Mouse (Mus musculus): ENCODE results near the gene Socs7. TPM values are rescaled to one million over a fixed set of nuclear protein-coding genes. Genes with fewer than 3 reads are reported as not detected.

The Socs7 gene
- polyA plus RNA-seq, 2 experiments = 2.6 to 13.7 TPM

- Histone ChIP-seq H3K36me3 (ENCODE audit: control insufficient read depth, insufficient read depth, low read length) (peaks cover 25% of the 10 kb centered on the region), H3K27ac (replicated peaks; ENCODE audit: low read depth, low read length) (no peak overlapping the region), H3K4me1 (ENCODE audit: control insufficient read depth, insufficient read depth, low read length) (peaks cover 7% of the 10 kb centered on the region), H3K4me2 (replicated peaks; ENCODE audit: low read depth, low read length, severe bottlenecking) (no peak overlapping the region), H3K9me3 (ENCODE audit: control insufficient read depth, low read length) (no peaks in the 10 kb centered on the region), H3K27me3 (ENCODE audit: control insufficient read depth, insufficient read depth, low read length) (no peaks in the 10 kb centered on the region), H3K9ac (ENCODE audit: low read depth, low read length, severe bottlenecking) (no peak overlapping the region), H3K4me3 (replicated peaks; ENCODE audit: low read length) (no peak overlapping the region)
- DNase-seq (ENCODE audit: low spot score) = no peak
- WGBS = 59% methylated on average over 7 of the region's 7 CpGs
- TF ChIP-seq POLR2A (IDR thresholded peaks at IDR 0.05; ENCODE audit: borderline replicate concordance, extremely low read depth, insufficient read depth, insufficient read length) = no peak
- ATAC-seq (ENCODE audit: low FRiP score, low read depth) = no peak
Measured at GRCm38 (mm10) chr11:97370329-97371091, 8.2 kb downstream of the Socs7 start.

DNA sequence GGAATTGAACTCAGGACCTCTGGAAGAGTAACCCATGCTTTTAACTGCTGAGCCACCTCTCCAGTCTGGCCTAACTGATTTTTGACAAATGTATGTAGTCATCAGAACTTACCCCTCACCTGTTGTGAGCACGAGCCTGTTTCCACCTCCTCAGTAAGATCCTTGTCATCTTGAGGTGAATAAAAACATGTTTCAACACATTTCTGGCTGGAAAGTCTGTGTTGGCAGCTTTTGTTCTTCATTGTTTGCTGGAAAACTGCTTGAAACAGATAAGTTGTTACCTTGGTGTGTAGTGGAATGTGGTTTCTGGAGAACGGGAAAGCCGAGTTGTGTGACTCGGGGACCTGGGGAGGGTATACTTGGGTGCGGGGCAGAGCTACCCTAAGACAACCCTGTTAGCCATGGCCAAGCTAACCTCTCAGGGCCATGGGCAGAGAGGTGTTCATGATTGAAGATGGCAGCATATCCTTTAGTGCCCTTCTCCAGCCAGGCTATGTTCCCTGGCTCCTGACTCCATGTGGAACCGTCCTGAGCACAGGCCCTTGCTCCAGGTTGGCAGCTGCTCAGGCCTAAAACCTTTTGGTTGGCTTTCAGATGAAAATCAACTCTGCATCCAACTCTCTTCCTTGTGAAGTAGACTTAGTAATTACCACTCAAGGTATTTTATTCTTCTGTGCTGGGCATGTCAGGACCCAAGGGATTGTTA lies 10.0 kb downstream of the Socs7 start:
- 81% methylated on average over 6 of the region's 6 CpGs for WGBS
- peaks cover 4% of the 10 kb centered on the region; the same call in 1 of the 2 replicates for H3K4me1 ChIP-seq (ENCODE audit: control insufficient read depth, insufficient read depth, low read length)
- ATAC-seq (ENCODE audit: low FRiP score, low read depth) (no peak), DNase-seq (ENCODE audit: low spot score) (no peak)
- H3K27me3 ChIP-seq (ENCODE audit: control insufficient read depth, insufficient read depth, low read length) = no peaks in the 10 kb centered on the region
- H3K9me3 ChIP-seq (ENCODE audit: control insufficient read depth, low read length) = no peaks in the 10 kb centered on the region
- H3K27ac ChIP-seq (replicated peaks; ENCODE audit: low read depth, low read length) = no peak overlapping the region; the same call in 1 of the 2 replicates
- no peak for TF ChIP-seq POLR2A (IDR thresholded peaks at IDR 0.05; ENCODE audit: borderline replicate concordance, extremely low read depth, insufficient read depth, insufficient read length)
- peaks cover 35% of the 10 kb centered on the region for H3K36me3 ChIP-seq (ENCODE audit: control insufficient read depth, insufficient read depth, low read length)
- no peak overlapping the region for H3K9ac ChIP-seq (ENCODE audit: low read depth, low read length, severe bottlenecking)
- no peak overlapping the region for H3K4me3 ChIP-seq (replicated peaks; ENCODE audit: low read length)
- no peak overlapping the region for H3K4me2 ChIP-seq (replicated peaks; ENCODE audit: low read depth, low read length, severe bottlenecking)

GRCm38 (mm10) chr11:97373402-97373801 lies 11.1 kb downstream of the Socs7 start:
- H3K4me1 ChIP-seq (ENCODE audit: control insufficient read depth, insufficient read depth, low read length) = peaks cover 4% of the 10 kb centered on the region; the same call in 1 of the 2 replicates
- no peak overlapping the region for H3K4me3 ChIP-seq (replicated peaks; ENCODE audit: low read length)
- TF ChIP-seq POLR2A (IDR thresholded peaks at IDR 0.05; ENCODE audit: borderline replicate concordance, extremely low read depth, insufficient read depth, insufficient read length) = no peak
- 68% methylated on average over 2 of the region's 2 CpGs for WGBS
- peaks cover 45% of the 10 kb centered on the region for H3K36me3 ChIP-seq (ENCODE audit: control insufficient read depth, insufficient read depth, low read length)
- H3K9me3 ChIP-seq (ENCODE audit: control insufficient read depth, low read length) = no peaks in the 10 kb centered on the region
- no peak overlapping the region for H3K27ac ChIP-seq (replicated peaks; ENCODE audit: low read depth, low read length)
- ATAC-seq (ENCODE audit: low FRiP score, low read depth) (no peak), DNase-seq (ENCODE audit: low spot score) (no peak)
- no peak overlapping the region for H3K4me2 ChIP-seq (replicated peaks; ENCODE audit: low read depth, low read length, severe bottlenecking)
- H3K9ac ChIP-seq (ENCODE audit: low read depth, low read length, severe bottlenecking) = no peak overlapping the region
- no peaks in the 10 kb centered on the region for H3K27me3 ChIP-seq (ENCODE audit: control insufficient read depth, insufficient read depth, low read length)

DNA sequence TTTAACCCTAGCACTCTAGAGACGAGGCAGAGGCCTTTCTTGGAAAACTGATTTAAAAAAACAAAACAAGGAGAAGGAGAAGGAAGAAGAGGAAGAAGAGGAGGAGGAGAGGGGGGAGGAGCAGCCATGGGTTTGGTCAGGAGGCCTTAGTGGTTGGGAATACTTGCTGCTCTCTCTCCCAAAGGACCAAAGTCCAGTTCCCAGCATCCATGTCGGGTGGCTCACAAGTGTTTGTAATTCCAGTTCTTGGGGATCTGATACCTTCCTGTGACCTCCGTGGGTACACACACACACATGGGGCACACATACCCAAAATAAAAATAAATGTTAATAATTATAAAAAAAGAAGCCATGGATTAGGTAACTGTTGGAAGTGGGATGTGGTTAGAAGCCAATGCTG lies 17.7 kb downstream of the Socs7 start:
- Histone ChIP-seq H3K4me2 (replicated peaks; ENCODE audit: low read depth, low read length, severe bottlenecking) (no peak overlapping the region), H3K36me3 (ENCODE audit: control insufficient read depth, insufficient read depth, low read length) (peaks cover 61% of the 10 kb centered on the region), H3K27me3 (ENCODE audit: control insufficient read depth, insufficient read depth, low read length) (no peaks in the 10 kb centered on the region), H3K4me1 (ENCODE audit: control insufficient read depth, insufficient read depth, low read length) (no peaks in the 10 kb centered on the region), H3K27ac (replicated peaks; ENCODE audit: low read depth, low read length) (no peak overlapping the region), H3K9me3 (ENCODE audit: control insufficient read depth, low read length) (no peaks in the 10 kb centered on the region), H3K9ac (ENCODE audit: low read depth, low read length, severe bottlenecking) (no peak overlapping the region), H3K4me3 (replicated peaks; ENCODE audit: low read length) (no peak overlapping the region)
- WGBS = 77% methylated on average over 3 of the region's 3 CpGs
- TF ChIP-seq POLR2A (IDR thresholded peaks at IDR 0.05; ENCODE audit: borderline replicate concordance, extremely low read depth, insufficient read depth, insufficient read length) = no peak
- DNase-seq (ENCODE audit: low spot score) = no peak
- ATAC-seq (ENCODE audit: low FRiP score, low read depth) = no peak

- Histone ChIP-seq H3K4me1 (ENCODE audit: control insufficient read depth, insufficient read depth, low read length) (no peaks in the 10 kb centered on the region), H3K9ac (ENCODE audit: low read depth, low read length, severe bottlenecking) (no peak overlapping the region), H3K27ac (replicated peaks; ENCODE audit: low read depth, low read length) (no peak overlapping the region), H3K36me3 (ENCODE audit: control insufficient read depth, insufficient read depth, low read length) (peaks cover 53% of the 10 kb centered on the region), H3K9me3 (ENCODE audit: control insufficient read depth, low read length) (no peaks in the 10 kb centered on the region), H3K4me2 (replicated peaks; ENCODE audit: low read depth, low read length, severe bottlenecking) (no peak overlapping the region), H3K27me3 (ENCODE audit: control insufficient read depth, insufficient read depth, low read length) (no peaks in the 10 kb centered on the region), H3K4me3 (replicated peaks; ENCODE audit: low read length) (no peak overlapping the region)
- WGBS = 94% methylated on average over 2 of the region's 2 CpGs
- no peak for DNase-seq (ENCODE audit: low spot score)
- no peak for ATAC-seq (ENCODE audit: low FRiP score, low read depth)
- TF ChIP-seq POLR2A (IDR thresholded peaks at IDR 0.05; ENCODE audit: borderline replicate concordance, extremely low read depth, insufficient read depth, insufficient read length) = no peak
Measured at GRCm38 (mm10) chr11:97383017-97383416, 20.7 kb downstream of the Socs7 start.

Data from limb, embryonic 14.5 days (tissue).